Mouse (Mus musculus): ENCODE measurements around the gene Prss23. TPM values are rescaled to one million over a fixed set of nuclear protein-coding genes. Genes with fewer than 3 reads are reported as not detected.

Gene Prss23
- total and polyA plus RNA-seq, 3 experiments = 1.1 to 2.6 (median 1.3) TPM

GRCm38 (mm10) chr7:89463775-89464592, 63.0 kb downstream of the Prss23 start:
- no peak overlapping the region for H3K27ac ChIP-seq (ENCODE audit: insufficient read depth, low read depth)
- no peaks in the 10 kb centered on the region for H3K36me3 ChIP-seq (replicated peaks in 1 of 2; ENCODE audit: control insufficient read depth in 1 of 2, insufficient read depth in 1 of 2, low read length in 1 of 2)
- H3K27me3 ChIP-seq (replicated peaks) = no peaks in the 10 kb centered on the region
- no peak for DNase-seq (ENCODE audit: extremely low read depth)
- H3K4me1 ChIP-seq (ENCODE audit: control insufficient read depth in 1 of 2, insufficient read depth in 2 of 2) = no peaks in the 10 kb centered on the region
- no peak overlapping the region for H3K4me2 ChIP-seq (ENCODE audit: insufficient read depth, low read depth, poor library complexity, severe bottlenecking)
- in situ Hi-C loops (cut with MboI; ENCODE audit: low pct_ligation_motif_present, low pct_unique_long_range_greater_than_20kb, low sequenced_read_pairs) = no loop called here
- H3K79me2 ChIP-seq (replicated peaks; ENCODE audit: control insufficient read depth, extremely low read depth, insufficient read depth, poor library complexity, severe bottlenecking) = no peaks in the 10 kb centered on the region
- dilution Hi-C loops (cut with MboI; ENCODE audit: extremely low pct_ligation_motif_present, extremely low pct_unique_long_range_greater_than_20kb, low sequenced_read_pairs) = no loop called here
- H3K9me3 ChIP-seq (replicated peaks; ENCODE audit: low read length) = no peaks in the 10 kb centered on the region
- TF ChIP-seq E2F4 (IDR thresholded peaks at IDR 0.05; ENCODE audit: insufficient replicate concordance, low read depth, low read length) (no peak), MAFK (IDR thresholded peaks at IDR 0.05; ENCODE audit: insufficient replicate concordance, low read length) (no peak), ZNF384 (IDR thresholded peaks at IDR 0.05; ENCODE audit: low read depth, low read length) (no peak), ZKSCAN1 (IDR thresholded peaks at IDR 0.05; ENCODE audit: borderline replicate concordance, low read depth, low read length) (no peak), ELF1 (IDR thresholded peaks at IDR 0.05; ENCODE audit: low read depth, low read length) (no peak), USF1 (IDR thresholded peaks at IDR 0.05; ENCODE audit: low read depth, low read length) (no peak), RAD21 (IDR thresholded peaks at IDR 0.05; ENCODE audit: low read depth, low read length) (no peak), ETS1 (conservative IDR thresholded peaks at IDR 0.05; ENCODE audit: low read depth, low read length) (no peak), POLR2AphosphoS2 (IDR thresholded peaks at IDR 0.05; ENCODE audit: low read depth, low read length) (no peak), PAX5 (IDR thresholded peaks at IDR 0.05; ENCODE audit: low read length) (no peak), TBP (conservative IDR thresholded peaks at IDR 0.05; ENCODE audit: low read depth, low read length) (no peak), SIN3A (IDR thresholded peaks at IDR 0.05; ENCODE audit: low read length) (no peak), GABPA (IDR thresholded peaks at IDR 0.05; ENCODE audit: insufficient replicate concordance, low read depth, low read length) (no peak), KAT2A (IDR thresholded peaks at IDR 0.05; ENCODE audit: insufficient replicate concordance, low read length) (no peak), RCOR1 (conservative IDR thresholded peaks at IDR 0.05; ENCODE audit: low read depth, low read length) (no peak)
- no peak overlapping the region for H3K9ac ChIP-seq (ENCODE audit: insufficient read depth, low read depth)
- no peak overlapping the region for H3K4me3 ChIP-seq (replicated peaks in 1 of 3; ENCODE audit: low read depth in 2 of 3, low read length in 2 of 3, poor library complexity in 1 of 3)

DNA sequence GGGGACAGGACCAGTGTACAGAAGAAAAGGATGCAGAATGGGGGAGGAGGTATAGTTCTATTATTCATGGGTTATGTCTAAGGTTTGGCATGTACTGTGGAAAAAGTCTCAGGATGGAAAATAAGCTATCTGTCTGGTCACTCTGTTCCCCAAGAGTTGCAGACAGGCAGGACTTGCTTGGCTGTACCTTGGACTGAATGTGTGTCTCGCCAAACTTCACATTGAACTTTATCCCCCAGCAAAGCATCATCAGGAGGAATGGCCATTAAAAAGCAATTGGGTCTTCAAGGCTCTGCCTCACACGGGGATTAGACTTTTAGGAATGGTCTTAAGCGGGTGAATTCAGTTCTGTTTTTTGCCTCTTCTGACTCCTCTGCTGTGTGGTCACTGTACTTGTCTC, 63.7 kb downstream of the Prss23 start:
- H3K9ac ChIP-seq (ENCODE audit: insufficient read depth, low read depth) = no peak overlapping the region
- dilution Hi-C loops (cut with MboI; ENCODE audit: extremely low pct_ligation_motif_present, extremely low pct_unique_long_range_greater_than_20kb, low sequenced_read_pairs) = no loop called here
- no peaks in the 10 kb centered on the region for H3K36me3 ChIP-seq (replicated peaks in 1 of 2; ENCODE audit: control insufficient read depth in 1 of 2, insufficient read depth in 1 of 2, low read length in 1 of 2)
- no peak overlapping the region for H3K4me2 ChIP-seq (ENCODE audit: insufficient read depth, low read depth, poor library complexity, severe bottlenecking)
- no peak for DNase-seq (ENCODE audit: extremely low read depth)
- H3K4me3 ChIP-seq (replicated peaks in 1 of 3; ENCODE audit: low read depth in 2 of 3, low read length in 2 of 3, poor library complexity in 1 of 3) = no peak overlapping the region
- TF ChIP-seq EP300 (IDR thresholded peaks at IDR 0.05; ENCODE audit: low read length) (no peak), ETS1 (conservative IDR thresholded peaks at IDR 0.05; ENCODE audit: low read depth, low read length) (no peak)
- in situ Hi-C loops (cut with MboI; ENCODE audit: low pct_ligation_motif_present, low pct_unique_long_range_greater_than_20kb, low sequenced_read_pairs) = no loop called here
- no peaks in the 10 kb centered on the region for H3K9me3 ChIP-seq (replicated peaks; ENCODE audit: low read length)
- no peak overlapping the region for H3K27ac ChIP-seq (ENCODE audit: insufficient read depth, low read depth)
- no peaks in the 10 kb centered on the region for H3K79me2 ChIP-seq (replicated peaks; ENCODE audit: control insufficient read depth, extremely low read depth, insufficient read depth, poor library complexity, severe bottlenecking)
- no peaks in the 10 kb centered on the region for H3K27me3 ChIP-seq (replicated peaks)
- H3K4me1 ChIP-seq (ENCODE audit: control insufficient read depth in 1 of 2, insufficient read depth in 2 of 2) = no peaks in the 10 kb centered on the region
